Mouse (Mus musculus) liver, embryonic 14.5 days (tissue): ENCODE results near the gene Fam71b.

Source experiments
- CTCF ChIP-seq: IDR thresholded peaks from 2 replicates; pipeline ENCODE4 v1.5.1; 2016; ENCODE audit warnings: antibody characterized with exemption, low read depth, control low read depth
- EP300 ChIP-seq: IDR thresholded peaks from 2 replicates; pipeline ENCODE4 v1.6.1; 2016; ENCODE audit warnings: antibody characterized with exemption, low read depth

- TF ChIP-seq EP300 (no peak), CTCF (no peak)
Observed at GRCm38 (mm10) chr11:46395088-46395487, 1.3 kb upstream of the Fam71b start.
